Mouse (Mus musculus) layer of hippocampus, postnatal 10 days (tissue): Measurements from ENCODE around the gene Prkch. TPM values are rescaled to one million over a fixed set of nuclear protein-coding genes. Genes with fewer than 3 reads are reported as not detected.
A peak's percentile ranks its signal among the peaks of the same experiment; 100 is the strongest.
"Not testable (repeated sequence)": the region's sequence is repeated elsewhere in the genome, so short reads cannot be mapped to it uniquely, and the experiment has no call there.

Experiments
- DNase-seq, 2 experiments: peaks; one replicate each; pipeline ENCODE4 v3.0.0; 2021; ENCODE audit warnings: low spot score in 2 of 2
- long read RNA-seq: library from polyadenylated mRNA; stranded (forward); transcript quantifications from one replicate; pipeline ENCODE4 v2.0.0, GENCODE M21; 2023
- total RNA-seq, 2 experiments: library from RNA; stranded (reverse); gene quantifications; 2 replicates each; pipeline ENCODE4 v1.2.3; 2021

Gene Prkch
- 1 to 10 TPM; 5.6 to 7.0 TPM for total RNA-seq
- long read RNA-seq, transcript Prkch-201 (14 exons, 3,545 nt), result major isoform, 7 of 8 reads
- long read RNA-seq, partial matches to known transcripts, result 1 of 8 reads
- long read RNA-seq, other reads (novel, unspliced or antisense), result 0 of 8 reads

DNA sequence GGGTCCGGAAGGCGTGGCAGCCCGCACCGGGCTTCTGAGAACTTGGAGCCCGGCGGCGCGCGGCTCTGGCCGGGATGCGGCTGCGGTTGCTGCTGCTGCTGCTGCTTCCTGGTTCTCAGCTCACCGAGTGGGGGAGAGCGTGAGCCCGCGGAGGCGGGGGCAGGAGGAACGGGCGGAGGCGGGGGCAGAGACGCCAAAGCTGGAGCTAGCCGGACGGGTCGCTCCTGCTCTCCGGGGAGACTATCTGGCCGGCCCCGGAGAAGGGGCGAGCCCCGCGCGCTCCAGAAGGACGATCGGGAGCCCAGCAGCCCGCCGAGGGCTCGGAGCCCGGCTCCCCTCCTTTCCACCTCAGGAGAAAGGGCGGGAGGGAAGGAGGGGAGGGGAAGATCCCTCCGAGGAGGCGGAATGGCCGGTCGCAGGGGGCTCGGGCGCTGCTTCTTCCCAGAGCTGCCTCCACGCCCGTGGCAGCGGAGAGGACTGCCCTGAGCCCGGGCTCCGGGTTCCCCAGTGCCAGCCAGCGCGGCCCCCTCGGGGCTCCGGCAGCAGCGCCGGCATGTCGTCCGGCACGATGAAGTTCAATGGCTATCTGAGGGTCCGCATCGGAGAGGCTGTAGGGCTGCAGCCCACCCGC, at the start of gene Prkch:
Gene Prkch (plus strand): TSS at position 187 of the 631 bp plus-strand sequence.
- peak; percentile 64 to 76 for DNase-seq

DNA sequence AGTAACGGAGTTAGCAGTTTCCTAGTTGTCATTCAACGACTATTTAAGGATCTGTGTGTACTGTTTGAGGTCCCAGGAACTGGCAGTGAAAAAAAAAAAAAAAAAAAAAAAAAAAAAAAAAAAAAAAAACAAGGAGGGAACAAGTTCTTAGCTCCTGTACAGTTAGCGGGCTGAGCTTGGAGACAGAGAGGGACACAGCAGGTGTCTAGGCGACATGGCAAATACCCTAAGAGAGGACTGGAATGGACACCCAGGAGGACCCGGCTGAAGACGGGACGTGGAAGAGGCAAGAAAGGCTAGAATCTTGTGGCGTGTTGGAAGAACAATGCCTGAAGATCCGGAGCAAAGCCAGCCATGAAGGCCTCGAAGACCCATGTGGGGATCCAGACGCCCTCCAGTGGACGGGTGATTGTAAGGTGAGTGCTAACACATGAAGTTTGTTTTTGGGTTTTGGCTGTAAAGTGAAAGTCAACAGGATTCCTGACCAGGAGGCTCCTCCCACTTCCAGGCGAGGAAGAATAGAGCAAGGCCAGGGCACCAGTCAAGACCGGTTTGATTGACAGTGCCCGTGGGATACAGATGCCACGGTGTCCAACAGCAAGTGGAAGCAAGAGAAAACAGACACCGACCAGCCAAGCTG, 47.0 kb upstream of the Prkch start:
- DNase-seq, result no peak

DNA sequence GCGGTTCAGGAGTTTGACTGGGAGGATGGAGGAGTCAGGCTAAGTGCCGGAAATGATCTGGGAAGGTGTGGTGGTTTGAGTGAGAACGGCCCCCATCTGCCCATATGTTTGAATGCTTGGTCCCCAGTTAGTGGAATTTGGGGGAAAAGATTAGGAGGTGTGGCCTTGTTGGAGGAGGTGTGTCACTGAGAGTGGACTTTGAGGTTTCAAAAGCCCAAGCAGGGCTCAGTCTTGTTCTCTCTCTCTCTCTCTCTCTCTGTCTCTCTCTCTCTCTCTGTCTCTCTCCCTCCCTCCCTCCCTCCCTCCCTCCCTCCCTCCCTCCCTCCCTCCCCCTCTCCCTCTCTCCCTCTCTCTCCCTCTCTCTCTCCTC, 46.5 kb upstream of the Prkch start:
- not testable (repeated sequence) for DNase-seq

DNA sequence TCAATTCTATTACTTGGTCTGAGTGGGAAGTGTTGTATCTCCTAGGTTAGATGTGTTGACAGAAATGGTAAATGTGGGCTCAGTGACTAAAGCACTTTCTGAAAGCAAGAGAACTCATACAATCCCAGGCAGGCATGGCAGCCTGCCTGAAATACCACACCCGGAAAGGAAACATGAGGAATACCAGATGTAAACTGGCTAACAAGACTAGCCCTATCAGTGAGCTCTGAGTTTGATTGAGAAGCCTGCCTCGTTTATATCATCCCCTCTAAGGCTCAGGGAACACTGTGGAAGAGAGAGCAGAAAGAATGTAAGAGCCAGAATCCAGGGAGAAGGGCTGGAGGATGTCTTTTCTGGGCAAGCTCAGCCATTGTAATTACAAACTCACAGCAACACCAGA, 45.4 kb upstream of the Prkch start:
- no peak for DNase-seq

- no peak for DNase-seq
Observed at GRCm38 (mm10) chr12:73540402-73540801, 44.2 kb upstream of the Prkch start.

DNA sequence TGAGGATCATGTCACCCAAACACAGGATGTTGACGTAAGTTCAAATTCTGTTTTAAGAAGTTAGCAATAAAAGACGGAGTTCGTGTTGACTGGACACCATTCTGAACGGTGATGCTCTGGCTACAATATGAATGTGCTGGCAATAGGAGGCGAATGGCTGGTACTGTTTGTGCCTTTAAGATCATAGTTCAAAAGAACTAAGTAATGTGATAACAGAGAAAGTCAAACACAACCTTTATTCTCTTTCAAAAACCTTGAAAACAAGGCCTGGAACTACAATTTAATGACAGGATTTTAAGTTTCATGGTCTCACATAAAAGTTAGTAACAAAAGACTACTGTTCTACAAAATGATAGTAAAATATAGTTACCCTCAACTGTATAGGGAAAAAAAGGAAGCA, 41.4 kb upstream of the Prkch start:
- DNase-seq, result no peak

GRCm38 (mm10) chr12:73544736-73545671, 39.6 kb upstream of the Prkch start:
- DNase-seq, result no peak

- DNase-seq, result peak; percentile 25 to 30
Observed at GRCm38 (mm10) chr12:73545672-73546085, 38.9 kb upstream of the Prkch start.

GRCm38 (mm10) chr12:73546086-73546711, 38.4 kb upstream of the Prkch start, which contains the start of gene Tmem30b:
Gene Tmem30b, minus strand, starts transcription at chr12:73546392.
- no peak for DNase-seq

DNA sequence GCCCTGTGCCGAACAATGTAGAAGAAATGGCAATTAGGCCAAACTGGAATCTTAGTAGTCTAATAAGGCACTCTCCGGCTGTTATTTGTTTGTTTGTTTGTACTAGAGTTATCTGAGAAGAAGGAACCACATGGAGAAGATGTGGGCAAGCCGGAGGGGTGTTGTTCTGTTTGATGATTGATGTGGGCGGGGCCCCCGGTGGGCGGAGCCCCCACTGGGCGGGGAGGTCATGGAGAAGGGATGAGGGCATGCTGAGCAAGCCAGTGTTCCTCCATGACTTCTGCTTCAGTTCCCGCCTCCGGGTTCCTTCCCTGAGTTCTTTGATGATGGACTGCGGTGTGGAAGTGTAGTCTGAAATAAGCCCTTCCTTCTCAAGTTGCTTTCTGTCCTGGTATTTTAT, 37.0 kb upstream of the Prkch start:
- DNase-seq, result no peak

DNA sequence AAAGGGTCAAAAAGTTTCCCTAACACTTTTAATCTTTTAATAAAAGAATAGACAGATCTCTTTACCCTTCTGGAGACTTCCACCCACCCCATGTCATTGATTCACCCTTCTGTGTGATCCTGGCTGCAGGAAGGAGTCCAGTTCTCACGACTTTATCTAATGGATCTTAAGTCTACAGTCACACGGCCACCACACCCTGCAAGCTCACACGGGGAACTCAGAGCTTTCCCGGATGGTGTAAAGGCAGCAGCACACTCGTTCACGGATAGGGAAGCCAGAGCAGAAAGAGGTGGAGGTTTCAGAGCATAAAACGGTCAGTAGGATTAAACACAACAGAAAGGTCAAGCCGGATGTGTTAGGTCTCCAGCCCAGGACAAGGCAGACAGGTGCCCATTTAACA, 36.3 kb upstream of the Prkch start:
- DNase-seq, result no peak

DNA sequence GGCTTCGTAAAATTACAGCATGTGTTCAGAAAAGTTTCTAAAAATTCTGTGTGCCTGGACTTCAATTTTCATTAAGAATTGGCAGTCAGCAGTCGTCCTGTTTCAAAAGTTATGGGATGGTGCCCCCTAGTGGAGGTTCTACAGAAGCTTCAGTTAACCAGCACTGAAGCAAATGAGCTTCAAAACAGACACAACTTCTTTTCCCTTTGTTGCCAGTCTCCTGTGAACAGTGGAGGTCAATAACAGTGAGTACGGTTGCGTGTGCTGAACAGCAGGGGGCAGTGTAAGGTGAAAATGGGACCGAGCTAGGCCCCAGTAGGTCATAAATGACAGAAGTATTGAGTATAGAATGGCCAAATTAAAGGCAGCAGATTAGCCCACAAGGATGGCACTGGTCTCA, 30.4 kb upstream of the Prkch start:
- DNase-seq, result peak; percentile 74 to 82

- DNase-seq, result no peak
Observed at GRCm38 (mm10) chr12:73558525-73559195, 25.9 kb upstream of the Prkch start.

DNA sequence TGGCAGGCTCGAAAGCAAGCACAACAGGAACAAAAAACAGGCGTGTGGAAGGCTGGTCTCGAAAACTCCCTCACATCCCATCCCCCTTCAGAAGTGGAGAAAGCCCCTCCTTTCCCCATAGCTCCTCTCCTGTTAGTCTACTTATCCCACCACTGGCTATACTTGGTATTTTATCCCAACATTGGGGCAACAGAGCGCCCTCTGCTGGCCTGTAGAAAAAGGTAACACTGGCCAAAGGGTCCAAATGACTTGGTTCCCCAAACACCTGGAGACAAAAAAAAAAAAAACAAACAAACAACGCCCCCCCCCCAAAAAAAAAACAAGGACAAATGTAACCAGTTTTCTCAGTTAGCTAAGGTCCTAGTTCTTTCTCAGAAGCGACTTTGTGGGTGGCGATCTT, 24.5 kb upstream of the Prkch start:
- no peak for DNase-seq

DNA sequence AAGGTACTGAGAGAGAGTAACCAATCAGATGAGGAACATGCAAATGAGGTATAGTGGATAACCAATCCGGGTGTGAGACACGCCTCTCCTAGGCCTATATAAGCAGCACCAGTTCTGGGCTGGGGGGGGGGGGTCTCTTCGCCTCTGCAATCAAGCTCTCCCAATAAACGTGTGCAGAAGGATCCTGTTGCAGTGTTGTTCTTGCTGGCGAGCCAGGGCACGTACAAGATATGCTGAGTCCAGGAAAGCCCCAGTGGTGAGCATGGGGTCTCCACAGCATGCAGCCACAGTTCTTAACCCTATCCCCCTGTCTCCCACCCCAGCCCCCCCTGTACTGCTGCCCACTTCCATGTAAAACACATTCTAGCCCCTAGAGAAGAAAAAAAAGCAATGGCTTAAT, 21.5 kb upstream of the Prkch start:
- DNase-seq, result not testable (repeated sequence)

DNA sequence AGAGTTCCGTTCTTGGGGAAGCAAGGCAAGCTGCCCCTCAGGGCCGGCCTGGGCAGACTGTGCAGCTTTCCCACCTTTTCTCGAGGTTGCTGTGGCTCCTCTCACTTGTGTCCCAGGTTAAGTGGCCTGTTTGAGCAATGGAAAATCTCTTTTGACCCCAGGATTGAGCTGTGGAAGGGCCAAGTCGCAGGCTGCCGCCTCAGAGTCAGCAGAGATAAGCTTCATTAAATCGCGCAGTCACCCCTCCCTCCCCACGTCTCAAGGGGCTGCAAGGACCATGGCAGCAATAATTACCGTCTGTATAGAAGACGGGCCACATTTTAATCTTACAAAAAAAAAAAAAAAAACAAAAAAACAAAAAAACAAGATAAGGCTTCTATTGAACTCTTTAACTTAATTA, 20.4 kb upstream of the Prkch start:
- no peak for DNase-seq

- DNase-seq, result no peak
Observed at GRCm38 (mm10) chr12:73564795-73565619, 19.6 kb upstream of the Prkch start.

DNA sequence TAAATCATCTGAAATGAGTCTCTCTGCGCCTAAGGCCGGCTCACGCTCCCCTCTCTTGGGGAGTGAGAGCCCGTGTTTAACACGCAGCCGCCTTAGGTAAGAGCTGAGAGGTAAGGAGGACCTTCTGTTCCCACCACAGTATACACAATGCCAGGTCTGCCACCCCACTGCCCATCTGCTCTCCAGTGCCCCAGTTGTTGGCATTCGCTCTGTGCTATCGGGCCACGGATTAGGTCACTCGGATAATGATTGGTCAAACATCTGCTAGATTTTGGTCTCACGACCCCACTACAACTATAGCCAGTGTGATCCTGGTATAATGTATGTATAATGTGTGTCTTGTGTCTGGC, 19.0 kb upstream of the Prkch start:
- no peak for DNase-seq

- no peak for DNase-seq
Observed at GRCm38 (mm10) chr12:73574632-73575031, 10.0 kb upstream of the Prkch start.

- no peak for DNase-seq
Observed at GRCm38 (mm10) chr12:73578141-73578540, 6.5 kb upstream of the Prkch start.
